Mouse (Mus musculus) heart, embryonic 10.5 days (tissue): ENCODE data around the gene Prx. TPM values are rescaled to one million over a fixed set of nuclear protein-coding genes. Genes with fewer than 3 reads are reported as not detected.

Source experiments
- DNase-seq: peaks from one replicate; pipeline ENCODE4 v3.0.0-alpha.2; 2017; ENCODE audit warnings: low spot score
- H3K27ac ChIP-seq: fragments of 300-500 bp; sonication (generic); 2 replicates; pipeline ENCODE4 v1.5.1; 2016; ENCODE audit warnings: mild to moderate bottlenecking
- H3K27me3 ChIP-seq: fragments of 300-500 bp; sonication (generic); 2 replicates; pipeline ENCODE4 v1.6.1; 2016; ENCODE audit warnings: mild to moderate bottlenecking; ENCODE audit not compliant: poor library complexity, insufficient read depth, severe bottlenecking
- H3K36me3 ChIP-seq: fragments of 300-500 bp; sonication (generic); 2 replicates; pipeline ENCODE4 v1.6.1; 2016; ENCODE audit warnings: mild to moderate bottlenecking, moderate library complexity
- H3K4me1 ChIP-seq: fragments of 300-500 bp; sonication (generic); 2 replicates; pipeline ENCODE4 v1.6.1; 2016; ENCODE audit warnings: mild to moderate bottlenecking
- H3K4me3 ChIP-seq: fragments of 300-500 bp; sonication (generic); 2 replicates; pipeline ENCODE4 v1.5.1; 2016; ENCODE audit warnings: mild to moderate bottlenecking, moderate library complexity
- H3K9me3 ChIP-seq: fragments of 300-500 bp; sonication (generic); 2 replicates; pipeline ENCODE4 v1.6.1; 2016; ENCODE audit warnings: mild to moderate bottlenecking, moderate library complexity
- WGBS: fragments of 180-500 bp; shearing (Covaris S2); methylation state at CpG from one replicate; pipeline ENCODE4 v1.1.7; 2016; 5-methylcytosine and 5-hydroxymethylcytosine counted together
- polyA plus RNA-seq: library from polyadenylated mRNA; unstranded; fragments of >200 nt; fragmentation: Nextera tagmentation; extraction: Ambion mirVana; gene quantifications from 2 replicates; pipeline ENCODE4 v1.2.1, GENCODE M21; 2016

The Prx gene
- 2.4 and 2.8 TPM in 2 replicates for polyA plus RNA-seq

- H3K4me3 ChIP-seq = no peak within 1 kb of the TSS
- H3K9me3 ChIP-seq = no peaks in the 10 kb centered on the region
- peaks cover 29% of the 10 kb centered on the region for H3K4me1 ChIP-seq
- H3K27ac ChIP-seq = no peak within 1 kb of the TSS; the same call in 1 of the 2 replicates
- no peaks in the 10 kb centered on the region for H3K36me3 ChIP-seq
- H3K27me3 ChIP-seq = no peaks in the 10 kb centered on the region
- no peak for DNase-seq
- 63% methylated on average over 3 of the region's 3 CpGs for WGBS
Observed at GRCm38 (mm10) chr7:27499036-27499435, at the start of gene Prx. TSS of gene Prx (plus strand) at chr7:27499324.

GRCm38 (mm10) chr7:27451359-27451758 lies 47.8 kb upstream of the Prx start:
- Histone ChIP-seq H3K4me1 (peaks cover 18% of the 10 kb centered on the region), H3K27ac (no peak overlapping the region), H3K27me3 (peaks cover 9% of the 10 kb centered on the region), H3K36me3 (no peaks in the 10 kb centered on the region), H3K9me3 (no peaks in the 10 kb centered on the region), H3K4me3 (no peak overlapping the region)
- 87% methylated on average over 2 of the region's 2 CpGs for WGBS
- no peak for DNase-seq

GRCm38 (mm10) chr7:27452206-27452770 lies 46.8 kb upstream of the Prx start:
- H3K27ac ChIP-seq = no peak overlapping the region
- H3K36me3 ChIP-seq = no peaks in the 10 kb centered on the region
- no peak for DNase-seq
- WGBS = 59% methylated on average over 13 of the region's 13 CpGs
- no peaks in the 10 kb centered on the region for H3K9me3 ChIP-seq
- no peaks in the 10 kb centered on the region for H3K27me3 ChIP-seq
- H3K4me3 ChIP-seq = no peak overlapping the region
- peaks cover 9% of the 10 kb centered on the region for H3K4me1 ChIP-seq

- Histone ChIP-seq H3K4me3 (no peak overlapping the region), H3K27me3 (no peaks in the 10 kb centered on the region), H3K36me3 (no peaks in the 10 kb centered on the region), H3K9me3 (no peaks in the 10 kb centered on the region), H3K4me1 (no peaks in the 10 kb centered on the region; the same call in 1 of the 2 replicates), H3K27ac (no peak overlapping the region)
- no peak for DNase-seq
- 66% methylated on average over 10 of the region's 10 CpGs for WGBS
Observed at GRCm38 (mm10) chr7:27454461-27455121, 44.5 kb upstream of the Prx start.

- Histone ChIP-seq H3K9me3 (no peaks in the 10 kb centered on the region), H3K4me1 (peaks cover 3% of the 10 kb centered on the region; the same call in 1 of the 2 replicates), H3K27ac (no peak overlapping the region), H3K36me3 (no peaks in the 10 kb centered on the region), H3K4me3 (no peak overlapping the region), H3K27me3 (no peaks in the 10 kb centered on the region)
- 88% methylated on average over 3 of the region's 3 CpGs for WGBS
- DNase-seq = no peak
Observed at GRCm38 (mm10) chr7:27455273-27455672, 43.9 kb upstream of the Prx start.

- WGBS = 86% methylated on average over 4 of the region's 4 CpGs
- no peaks in the 10 kb centered on the region for H3K36me3 ChIP-seq
Observed at GRCm38 (mm10) chr7:27458614-27459013, 40.5 kb upstream of the Prx start.

GRCm38 (mm10) chr7:27459640-27460039 lies 39.5 kb upstream of the Prx start:
- no peaks in the 10 kb centered on the region for H3K36me3 ChIP-seq
- no peak overlapping the region for H3K4me3 ChIP-seq
- H3K27ac ChIP-seq = no peak overlapping the region
- H3K27me3 ChIP-seq = no peaks in the 10 kb centered on the region
- DNase-seq = no peak
- 0 out of 2 replicates have a peak, but pooled peaks cover 3% of the 10 kb centered on the region for H3K4me1 ChIP-seq
- 68% methylated on average over 5 of the region's 5 CpGs for WGBS
- H3K9me3 ChIP-seq = no peaks in the 10 kb centered on the region

More at GRCm38 (mm10) chr7:27458614-27459013, 40.5 kb upstream of the Prx start:
- Histone ChIP-seq H3K4me1 (0 out of 2 replicates have a peak, but pooled peaks cover 3% of the 10 kb centered on the region), H3K27ac (no peak overlapping the region), H3K27me3 (no peaks in the 10 kb centered on the region), H3K9me3 (no peaks in the 10 kb centered on the region), H3K4me3 (no peak overlapping the region)
- DNase-seq = no peak

- no peak for DNase-seq
- H3K36me3 ChIP-seq = no peaks in the 10 kb centered on the region
- no peaks in the 10 kb centered on the region for H3K27me3 ChIP-seq
- no peak overlapping the region for H3K27ac ChIP-seq
- WGBS = 77% methylated on average over 6 of the region's 6 CpGs
- H3K4me1 ChIP-seq = 0 out of 2 replicates have a peak, but pooled peaks cover 3% of the 10 kb centered on the region
- no peak overlapping the region for H3K4me3 ChIP-seq
- no peaks in the 10 kb centered on the region for H3K9me3 ChIP-seq
Observed at GRCm38 (mm10) chr7:27460477-27460876, 38.6 kb upstream of the Prx start.

GRCm38 (mm10) chr7:27467648-27468047 lies 31.5 kb upstream of the Prx start:
- Histone ChIP-seq H3K27ac (no peak overlapping the region), H3K9me3 (no peaks in the 10 kb centered on the region), H3K36me3 (no peaks in the 10 kb centered on the region), H3K4me1 (peaks cover 9% of the 10 kb centered on the region; the same call in 1 of the 2 replicates), H3K27me3 (no peaks in the 10 kb centered on the region), H3K4me3 (no peak overlapping the region)
- DNase-seq = no peak
- 53% methylated on average over 4 of the region's 4 CpGs for WGBS

GRCm38 (mm10) chr7:27471390-27472120 lies 27.6 kb upstream of the Prx start:
- 87% methylated on average over 11 of the region's 11 CpGs for WGBS
- Histone ChIP-seq H3K36me3 (peaks cover 7% of the 10 kb centered on the region), H3K4me3 (no peak overlapping the region), H3K27ac (no peak overlapping the region), H3K27me3 (no peaks in the 10 kb centered on the region), H3K9me3 (no peaks in the 10 kb centered on the region), H3K4me1 (peaks cover 13% of the 10 kb centered on the region; the same call in 1 of the 2 replicates)
- DNase-seq = no peak

- Histone ChIP-seq H3K4me1 (peaks cover 11% of the 10 kb centered on the region; the same call in 1 of the 2 replicates), H3K4me3 (peak overlapping the region; percentile 74), H3K36me3 (peaks cover 13% of the 10 kb centered on the region), H3K9me3 (no peaks in the 10 kb centered on the region), H3K27ac (peak overlapping the region; percentile 90), H3K27me3 (no peaks in the 10 kb centered on the region)
- no peak for DNase-seq
- whole genome bisulfite sequencing = 24% methylated on average over 7 of the region's 7 CpGs
Observed at GRCm38 (mm10) chr7:27472596-27472995, 26.5 kb upstream of the Prx start.

GRCm38 (mm10) chr7:27473156-27473834 lies 25.8 kb upstream of the Prx start, which contains the start of gene Sertad3:
TSS of gene Sertad3 (plus strand) at chr7:27473768.
- peak; percentile 99 for DNase-seq
- Histone ChIP-seq H3K27me3 (no peaks in the 10 kb centered on the region), H3K27ac (peak within 1 kb of the TSS; percentile 90), H3K4me3 (peak within 1 kb of the TSS; percentile 74), H3K36me3 (peaks cover 17% of the 10 kb centered on the region), H3K9me3 (no peaks in the 10 kb centered on the region), H3K4me1 (peaks cover 7% of the 10 kb centered on the region; the same call in 1 of the 2 replicates)
- under 1% methylated on average over 36 of the region's 36 CpGs for WGBS
